10 mouse cellular contexts compared by ENCODE assay signal in genomic region chr15:81535881-81536351, GRCm38 (mm10). TPM values are rescaled to one million over a fixed set of nuclear protein-coding genes. Genes with fewer than 3 reads are reported as not detected.
A peak's percentile ranks its signal among the peaks of the same experiment; 100 is the strongest.
DNase-seq lines count a peak whose midpoint lies in the region; ATAC-seq lines count a peak whose summit lies in the region.
"Had no signal": no experiment of that assay in that cellular context is flagged by ENCODE, and none has a peak within 500 bp of the region (broad histone marks: within the 10 kb centered on the region; RNA-seq: fewer than 3 reads in every experiment).

No protein-coding gene starts in this region.

- H3K4me3 ChIP-seq in neural tube, embryonic 11.5 days (ENCODE audit: low read depth, low read length): no peak overlapping the region
- H3K4me3 ChIP-seq: liver, embryonic 13.5 days had no signal

- ATAC-seq in neural tube, embryonic 11.5 days (ENCODE audit: insufficient read depth, low FRiP score, low TSS enrichment): no peak
- no peak for ATAC-seq in megakaryocyte-erythroid progenitor cell, adult 5-6 weeks (replicated peaks; ENCODE audit: low FRiP score, low TSS enrichment, poor library complexity, severe bottlenecking)

- 35% methylated on average over 9 of the region's 9 CpGs for WGBS in neural tube, embryonic 11.5 days

- H3K27ac ChIP-seq in neural tube, embryonic 11.5 days (ENCODE audit: low read depth, low read length): no peak overlapping the region
- H3K27ac ChIP-seq: liver, embryonic 13.5 days had no signal

- H3K36me3 ChIP-seq in neural tube, embryonic 11.5 days (ENCODE audit: control insufficient read depth, insufficient read depth, low read length): no peaks in the 10 kb centered on the region
- H3K36me3 ChIP-seq in splenic B cell, adult 2 months (ENCODE audit: control insufficient read depth, insufficient read depth, low read length, poor library complexity, severe bottlenecking): no peaks in the 10 kb centered on the region
- H3K36me3 ChIP-seq: liver, embryonic 13.5 days had no signal

- H3K9ac ChIP-seq in neural tube, embryonic 11.5 days (ENCODE audit: low read length): no peak overlapping the region
- H3K9ac ChIP-seq: liver, embryonic 13.5 days had no signal

- H3K4me1 ChIP-seq in neural tube, embryonic 11.5 days (ENCODE audit: control insufficient read depth, insufficient read depth, low read length): no peaks in the 10 kb centered on the region

- no peaks in the 10 kb centered on the region for H3K27me3 ChIP-seq in neural tube, embryonic 11.5 days (ENCODE audit: control insufficient read depth, insufficient read depth, low read length)
- no peaks in the 10 kb centered on the region for H3K27me3 ChIP-seq in splenic B cell, adult 2 months (ENCODE audit: control insufficient read depth, insufficient read depth, low read length, poor library complexity, severe bottlenecking)
- H3K27me3 ChIP-seq: liver, embryonic 13.5 days had no signal

- intact Hi-C loops in left cerebral cortex, postnatal 36 days (cut with DNase I): no loop called here

- no peaks in the 10 kb centered on the region for H3K9me3 ChIP-seq in neural tube, embryonic 11.5 days (ENCODE audit: control insufficient read depth, low read length)
- H3K9me3 ChIP-seq: liver, embryonic 13.5 days had no signal

- DNase-seq in neural tube, embryonic 11.5 days (ENCODE audit: low spot score): peak; percentile 12
- no peak for DNase-seq in neural tube, embryonic 10.5 days (ENCODE audit: extremely low spot score, low spot score)
- DNase-seq in frontal cortex, postnatal 25 days (ENCODE audit: low spot score in 2 of 2): peak; percentile 19 to 44
- DNase-seq in left cerebral cortex, postnatal 36 days (ENCODE audit: low spot score in 2 of 2): peak; percentile 37 to 41
- peak; percentile 60 for DNase-seq in splenic B cell, adult 2 months (ENCODE audit: low read depth, low spot score)
- no peak for DNase-seq in kidney, adult 9 months
- no peak for DNase-seq in cerebellum, postnatal 25 days
- DNase-seq: cerebellum, postnatal 10 days; liver, embryonic 13.5 days had no signal

- no peak overlapping the region for H3K4me2 ChIP-seq in neural tube, embryonic 11.5 days (ENCODE audit: low read depth)
- H3K4me2 ChIP-seq: liver, embryonic 13.5 days had no signal

RNA-seq across cellular contexts. Expression of gene Ep300, which starts 49.2 kb away (rescaled TPM):
- 25.4 and 29.6 TPM in 2 replicates for polyA plus RNA-seq in neural tube, embryonic 11.5 days (2014; fragmentation: Nextera tagmentation; extraction: Ambion mirVana)
- 10 to 100 TPM; 68.3 to 82.0 TPM for total RNA-seq in left cerebral cortex, postnatal 36 days (2021)
- 75.2 and 116 TPM in 2 replicates for total RNA-seq in megakaryocyte-erythroid progenitor cell, adult 5-6 weeks (2014; fragmentation: Nextera tagmentation)
- total RNA-seq in megakaryocyte-erythroid progenitor cell, adult 5-6 weeks (2017): 32.2 and 34.5 TPM in 2 replicates

Comparison
In these comparisons a context has a peak if more than half of its experiments do, and no peak if none do; other contexts are left out.
1. DNase-seq: peak in neural tube, embryonic 11.5 days (single experiment), frontal cortex, postnatal 25 days (2 of 2), left cerebral cortex, postnatal 36 days (2 of 2) and splenic B cell, adult 2 months (single experiment); none in neural tube, embryonic 10.5 days (single experiment), kidney, adult 9 months (single experiment) and cerebellum, postnatal 25 days (0 of 2).